Mouse (Mus musculus): ENCODE data around the gene Lhpp.

DNA sequence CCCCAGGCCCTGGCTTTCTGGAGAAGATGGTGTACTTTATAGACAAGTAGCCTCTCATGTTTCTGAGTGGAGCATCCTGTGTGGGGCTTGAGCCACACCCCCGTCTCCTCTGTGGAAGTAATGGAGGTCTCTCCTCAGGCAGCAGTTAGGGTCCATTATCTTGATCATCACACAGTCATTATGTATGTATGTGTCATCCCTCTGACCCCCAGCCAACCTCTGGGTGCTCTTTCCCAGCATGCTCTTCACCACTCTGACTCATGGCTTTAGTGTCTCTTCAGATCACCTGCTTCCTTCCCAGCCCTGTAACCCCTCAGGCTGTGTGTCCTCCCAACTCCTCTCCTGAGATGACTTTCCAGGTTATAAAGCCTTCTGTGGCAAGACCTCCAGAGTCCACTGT, 31.2 kb downstream of the Lhpp start:
- TF ChIP-seq CTCF (IDR thresholded peaks at IDR 0.05; ENCODE audit: low read depth) = no peak
- no peak for TF ChIP-seq EP300 (IDR thresholded peaks at IDR 0.05; ENCODE audit: low read depth)
